Mouse (Mus musculus) cerebellum, adult (tissue): ENCODE measurements at regions not wholly inside any gene's neighbourhood (a gene's known extent, or its start where the extent isn't known, plus 50 kb on each side); places are given as distances from the start of the nearest gene placed in this dataset.
A peak's percentile ranks its signal among the peaks of the same experiment; 100 is the strongest.
"Not testable (repeated sequence)": the region's sequence is repeated elsewhere in the genome, so short reads cannot be mapped to it uniquely, and the experiment has no call there.

ENCODE experiments used
- ATAC-seq: cut with Nextera tagmentation; 2 replicates; pipeline ENCODE4 v1.9.2; 2017; ENCODE audit warnings: mild to moderate bottlenecking, moderate library complexity, mixed read lengths; ENCODE audit not compliant: insufficient number of reproducible peaks, low FRiP score, low TSS enrichment

GRCm38 (mm10) chr4:89621260-89621659 lies 58.0 kb upstream of the Dmrta1 start:
- no peak for ATAC-seq

- no peak for ATAC-seq
These were observed 74.5 kb upstream of the Dmrta1 start for GRCm38 (mm10) chr4:89604721-89605120.

GRCm38 (mm10) chr4:89575529-89575928 lies 103.7 kb upstream of the Dmrta1 start:
- ATAC-seq: 0 out of 2 replicates have a peak, but pooled peaks have one; percentile 61

- ATAC-seq: no peak
These were observed 124.3 kb upstream of the Dmrta1 start for GRCm38 (mm10) chr4:89554711-89555466.

GRCm38 (mm10) chr4:89552556-89552955 lies 126.7 kb upstream of the Dmrta1 start:
- ATAC-seq: no peak

GRCm38 (mm10) chr4:89550515-89550914 lies 128.7 kb upstream of the Dmrta1 start:
- no peak for ATAC-seq

- 0 out of 2 replicates have a peak, but pooled peaks have one; percentile 58 for ATAC-seq
These were observed 146.8 kb upstream of the Dmrta1 start for GRCm38 (mm10) chr4:89532462-89532861.

GRCm38 (mm10) chr4:89530050-89530911 lies 149.0 kb upstream of the Dmrta1 start:
- ATAC-seq: no peak

GRCm38 (mm10) chr4:89527966-89528365 lies 151.3 kb upstream of the Dmrta1 start:
- ATAC-seq: no peak

- no peak for ATAC-seq
These were observed 151.9 kb upstream of the Dmrta1 start for GRCm38 (mm10) chr4:89527326-89527725.

GRCm38 (mm10) chr4:89525525-89525924 lies 153.7 kb upstream of the Dmrta1 start:
- not testable (repeated sequence) for ATAC-seq

GRCm38 (mm10) chr4:89524260-89525200 lies 154.7 kb upstream of the Dmrta1 start:
- peak; percentile 85 for ATAC-seq

GRCm38 (mm10) chr4:89523423-89524259 lies 155.6 kb upstream of the Dmrta1 start:
- no peak for ATAC-seq

- ATAC-seq: no peak
These were observed 161.2 kb upstream of the Dmrta1 start for GRCm38 (mm10) chr4:89518027-89518426.

GRCm38 (mm10) chr4:89515823-89516411 lies 163.3 kb upstream of the Dmrta1 start:
- no peak for ATAC-seq

- ATAC-seq: no peak
These were observed 164.3 kb upstream of the Dmrta1 start for GRCm38 (mm10) chr4:89514981-89515380.

GRCm38 (mm10) chr4:89510593-89510992 lies 168.6 kb upstream of the Dmrta1 start:
- ATAC-seq: no peak

GRCm38 (mm10) chr4:89509655-89510391 lies 169.4 kb upstream of the Dmrta1 start:
- ATAC-seq: no peak
